Mouse (Mus musculus) left cerebral cortex, postnatal 25 days (tissue): ENCODE measurements around the gene Taar7e. TPM values are rescaled to one million over a fixed set of nuclear protein-coding genes. Genes with fewer than 3 reads are reported as not detected.

Experiments used
- total RNA-seq, 2 experiments: library from RNA; stranded (reverse); gene quantifications; 2 replicates each; pipeline ENCODE4 v1.2.3; 2021

Taar7e gene
- total RNA-seq, 2 experiments from 2014 or later: not detected

Other genes with a start within 250 kb of the Taar7e start
- gene Slc18b1, start 240.6 kb upstream of the Taar7e start, total RNA-seq: 10 to 100 TPM; 24.1 to 24.7 TPM
- gene Vnn3, start 186.2 kb upstream of the Taar7e start, total RNA-seq: under 1 TPM in 1 of 2 experiments, not detected in 1; 0.25 TPM
- gene Vnn1, start 142.9 kb upstream of the Taar7e start, total RNA-seq: under 1 TPM in 1 of 2 experiments, not detected in 1; 0.23 TPM
- gene Taar1, start 117.3 kb upstream of the Taar7e start, total RNA-seq: not detected
- not detected for gene Taar2, start 99.0 kb upstream of the Taar7e start, total RNA-seq
- gene Taar3, start 88.1 kb upstream of the Taar7e start, total RNA-seq: not detected
- gene Taar4, start 77.1 kb upstream of the Taar7e start, total RNA-seq: not detected
- not detected for gene Taar5, start 66.9 kb upstream of the Taar7e start, total RNA-seq
- gene Taar6, start 52.0 kb upstream of the Taar7e start, total RNA-seq: not detected
- gene Taar7a, start 44.1 kb upstream of the Taar7e start, total RNA-seq: not detected
- gene Taar7b, start 37.7 kb upstream of the Taar7e start, total RNA-seq: not detected
- not detected for gene Taar7d, start 10.4 kb upstream of the Taar7e start, total RNA-seq
- gene Taar7f, start 11.9 kb downstream of the Taar7e start, total RNA-seq: not detected
- not detected for gene Taar8a, start 38.9 kb downstream of the Taar7e start, total RNA-seq
- not detected for gene Taar8b, start 54.7 kb downstream of the Taar7e start, total RNA-seq
- gene Taar8c, start 64.3 kb downstream of the Taar7e start, total RNA-seq: not detected
- not detected for gene Taar9, start 71.9 kb downstream of the Taar7e start, total RNA-seq
- gene Stx7, start 111.7 kb downstream of the Taar7e start, total RNA-seq: 100 to 1,000 TPM; 128 to 129 TPM
- 1 to 10 TPM; 8.2 to 8.8 TPM for gene Moxd1, start 185.9 kb downstream of the Taar7e start, total RNA-seq